Mouse (Mus musculus) erythroblast, embryonic 14.5 days (primary cell): ENCODE data around the gene H1foo.

Experiments
- GATA1 ChIP-seq: IDR thresholded peaks from 2 replicates; pipeline ENCODE4 v1.6.1; 2012; ENCODE audit warnings: low read length, inconsistent platforms, mixed read lengths
- TAL1 ChIP-seq: IDR thresholded peaks from 3 replicates; pipeline ENCODE4 v1.6.1; 2012; ENCODE audit warnings: low read length, inconsistent platforms, mixed read lengths

DNA sequence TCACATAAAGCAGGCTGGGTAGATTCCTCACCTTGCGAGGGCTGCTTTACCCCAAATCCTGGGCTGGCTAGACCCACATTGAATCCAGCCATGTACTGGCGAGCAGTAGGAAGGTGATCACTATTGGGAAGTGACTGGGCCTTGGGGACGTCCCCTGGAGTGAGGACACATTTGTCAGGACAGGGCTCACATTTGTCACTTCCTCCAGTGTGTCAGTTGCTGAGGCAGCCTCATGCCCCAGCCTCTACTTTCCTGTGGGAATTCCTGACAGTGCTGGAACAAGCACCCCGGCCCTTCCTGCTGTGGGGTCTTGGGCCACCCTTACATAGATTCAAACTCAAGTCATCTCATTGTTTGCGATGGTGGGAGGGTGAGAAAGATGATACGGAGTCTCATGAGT is 33.0 kb upstream of the H1foo start:
- TF ChIP-seq GATA1 (no peak), TAL1 (no peak)
